Mouse (Mus musculus): ENCODE results near the gene Wt1.

GRCm38 (mm10) chr2:105084035-105084434 is 42.3 kb upstream of the Wt1 start:
- TF ChIP-seq EP300 (IDR thresholded peaks at IDR 0.05) = no peak
- TF ChIP-seq CTCF (IDR thresholded peaks at IDR 0.05) = no peak

Data from lung, postnatal 0 days (tissue).